Mouse (Mus musculus): ENCODE measurements around the gene Nudt21. TPM values are rescaled to one million over a fixed set of nuclear protein-coding genes. Genes with fewer than 3 reads are reported as not detected.

Gene Nudt21
- polyA plus RNA-seq, 1 experiment from 2014 or later: 88.6 TPM

DNA sequence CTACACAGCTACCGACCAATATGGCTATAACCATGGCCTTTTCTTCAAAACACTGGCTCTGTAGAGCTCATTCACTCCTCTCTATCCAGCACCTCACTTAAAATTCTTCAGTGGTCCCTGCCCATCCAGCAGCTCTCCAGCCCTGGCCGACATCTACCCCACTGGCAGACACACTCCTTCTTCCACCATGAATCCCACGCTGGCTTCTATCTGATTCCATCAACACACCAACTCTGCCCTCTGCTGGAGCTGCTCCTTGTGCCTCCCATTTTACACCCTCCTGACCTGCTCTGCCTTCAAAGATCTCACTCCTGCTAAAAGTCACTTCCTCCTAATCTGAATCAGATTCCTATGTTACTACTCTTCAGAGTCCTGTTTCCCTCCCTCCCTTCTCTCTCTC is 53.0 kb downstream of the Nudt21 start:
- Histone ChIP-seq H3K9ac (no peak overlapping the region), H3K27me3 (no peaks in the 10 kb centered on the region), H3K9me3 (no peaks in the 10 kb centered on the region), H3K27ac (no peak overlapping the region), H3K4me3 (no peak overlapping the region), H3K4me1 (no peaks in the 10 kb centered on the region), H3K4me2 (no peak overlapping the region), H3K36me3 (peaks cover 85% of the 10 kb centered on the region)
- WGBS: 76% methylated on average over 3 of the region's 3 CpGs
- ATAC-seq (ENCODE audit: insufficient number of reproducible peaks, low FRiP score, low TSS enrichment, low read depth): no peak

DNA sequence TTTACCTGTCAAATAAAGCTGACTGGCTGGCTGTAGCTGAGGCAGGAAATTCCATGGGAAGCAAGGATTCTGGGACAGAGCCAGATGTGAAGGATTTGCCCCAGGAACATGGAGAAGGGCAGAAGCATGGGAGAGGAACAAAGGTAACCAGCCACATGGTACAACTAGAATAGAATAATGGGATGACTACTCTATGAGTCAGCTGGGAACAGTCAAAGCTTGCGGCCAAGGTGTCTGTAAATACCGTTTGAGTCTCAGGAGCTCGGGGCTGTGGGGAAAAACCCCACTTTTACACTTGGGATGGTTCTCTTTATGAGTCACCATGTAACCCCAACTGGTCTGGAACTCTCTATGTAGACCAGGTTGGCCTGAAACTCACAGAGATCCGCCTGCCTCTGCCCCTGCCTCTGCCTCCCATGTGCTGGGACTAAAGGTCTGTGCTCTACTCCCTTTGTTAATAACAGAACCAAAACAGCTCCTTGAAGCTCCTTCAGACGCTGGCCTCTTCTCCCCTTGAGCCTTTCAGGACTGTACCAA is 55.1 kb downstream of the Nudt21 start:
- Histone ChIP-seq H3K4me2 (no peak overlapping the region), H3K4me1 (no peaks in the 10 kb centered on the region), H3K27ac (no peak overlapping the region), H3K4me3 (no peak overlapping the region), H3K27me3 (no peaks in the 10 kb centered on the region), H3K36me3 (peaks cover 93% of the 10 kb centered on the region), H3K9me3 (no peaks in the 10 kb centered on the region), H3K9ac (no peak overlapping the region)
- WGBS: 81% methylated on average over 5 of the region's 5 CpGs
- no peak for ATAC-seq (ENCODE audit: insufficient number of reproducible peaks, low FRiP score, low TSS enrichment, low read depth)

DNA sequence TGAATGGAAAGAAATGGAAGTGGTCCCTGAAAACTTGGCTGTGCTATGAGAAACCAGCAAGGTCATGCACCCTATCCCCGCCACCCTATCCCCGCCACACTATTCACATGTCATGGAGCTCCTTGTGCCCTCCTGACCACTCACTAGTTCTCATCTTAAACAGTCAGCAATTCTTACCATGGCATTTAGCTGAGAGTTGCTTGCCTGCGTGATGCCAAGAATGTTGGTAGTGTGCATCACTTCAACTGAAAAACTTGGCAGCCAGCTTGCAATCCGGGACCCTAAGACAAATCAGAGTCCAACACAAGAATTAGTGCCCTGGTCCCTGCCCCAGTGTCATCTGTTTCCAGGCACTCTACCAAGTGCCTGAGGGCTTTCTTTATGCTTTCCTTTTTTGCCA is 56.7 kb downstream of the Nudt21 start:
- no peak for ATAC-seq (ENCODE audit: insufficient number of reproducible peaks, low FRiP score, low TSS enrichment, low read depth)
- no peak overlapping the region for H3K4me2 ChIP-seq
- H3K4me3 ChIP-seq: no peak overlapping the region
- no peaks in the 10 kb centered on the region for H3K27me3 ChIP-seq
- no peaks in the 10 kb centered on the region for H3K4me1 ChIP-seq
- H3K9ac ChIP-seq: no peak overlapping the region
- H3K27ac ChIP-seq: no peak overlapping the region
- H3K36me3 ChIP-seq: peaks cover 95% of the 10 kb centered on the region
- WGBS: 93% methylated on average over 4 of the region's 4 CpGs
- H3K9me3 ChIP-seq: no peaks in the 10 kb centered on the region

DNA sequence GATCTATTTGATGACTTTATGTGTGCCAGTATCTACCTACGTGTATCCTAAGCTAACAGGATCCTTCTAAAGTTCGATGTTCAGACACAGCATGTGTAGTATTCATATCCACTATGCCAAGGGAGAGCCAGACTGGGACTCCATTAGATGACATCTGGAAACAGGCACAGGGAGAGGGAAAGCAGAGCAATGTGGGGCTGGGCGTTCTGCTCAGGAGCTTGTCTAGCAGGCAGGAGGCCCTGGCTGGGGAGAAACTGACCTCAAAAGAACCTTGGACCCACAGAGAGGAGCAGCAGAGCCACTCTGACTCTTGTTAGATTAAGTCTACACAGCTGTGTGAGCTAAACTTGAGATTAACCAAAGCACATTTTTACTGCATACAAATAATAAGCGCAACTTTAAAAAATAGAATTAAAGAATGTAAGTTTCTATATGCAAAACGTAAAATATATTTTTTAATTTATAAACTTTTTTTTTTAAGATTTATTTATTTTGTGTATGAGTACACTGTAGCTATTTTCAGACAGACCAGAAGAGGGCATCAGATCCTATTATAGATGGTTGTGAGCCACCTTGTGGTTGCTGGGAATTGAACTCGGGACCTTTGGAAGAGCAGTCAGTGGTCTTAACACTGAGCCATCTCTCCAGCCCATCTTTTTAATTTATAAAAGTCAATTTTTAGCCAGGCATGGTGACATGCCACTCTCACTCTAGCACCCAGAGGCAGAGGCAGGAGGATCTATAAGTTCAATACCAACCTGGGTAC is 60.2 kb downstream of the Nudt21 start:
- WGBS: 90% methylated on average over 6 of the region's 6 CpGs
- H3K4me1 ChIP-seq: no peaks in the 10 kb centered on the region
- no peak overlapping the region for H3K4me2 ChIP-seq
- H3K4me3 ChIP-seq: no peak overlapping the region
- H3K36me3 ChIP-seq: peaks cover 93% of the 10 kb centered on the region
- no peak overlapping the region for H3K27ac ChIP-seq
- no peaks in the 10 kb centered on the region for H3K9me3 ChIP-seq
- no peak overlapping the region for H3K9ac ChIP-seq
- no peak for ATAC-seq (ENCODE audit: insufficient number of reproducible peaks, low FRiP score, low TSS enrichment, low read depth)
- no peaks in the 10 kb centered on the region for H3K27me3 ChIP-seq

- no peak overlapping the region for H3K9ac ChIP-seq
- no peak overlapping the region for H3K4me2 ChIP-seq
- no peak overlapping the region for H3K27ac ChIP-seq
- whole genome bisulfite sequencing: 93% methylated on average over 2 of the region's 2 CpGs
- H3K4me3 ChIP-seq: no peak overlapping the region
- H3K27me3 ChIP-seq: no peaks in the 10 kb centered on the region
- ATAC-seq (ENCODE audit: insufficient number of reproducible peaks, low FRiP score, low TSS enrichment, low read depth): no peak
- H3K9me3 ChIP-seq: no peaks in the 10 kb centered on the region
- no peaks in the 10 kb centered on the region for H3K4me1 ChIP-seq
- peaks cover 90% of the 10 kb centered on the region for H3K36me3 ChIP-seq
Observed at GRCm38 (mm10) chr8:93975358-93975757, 61.5 kb downstream of the Nudt21 start.

DNA sequence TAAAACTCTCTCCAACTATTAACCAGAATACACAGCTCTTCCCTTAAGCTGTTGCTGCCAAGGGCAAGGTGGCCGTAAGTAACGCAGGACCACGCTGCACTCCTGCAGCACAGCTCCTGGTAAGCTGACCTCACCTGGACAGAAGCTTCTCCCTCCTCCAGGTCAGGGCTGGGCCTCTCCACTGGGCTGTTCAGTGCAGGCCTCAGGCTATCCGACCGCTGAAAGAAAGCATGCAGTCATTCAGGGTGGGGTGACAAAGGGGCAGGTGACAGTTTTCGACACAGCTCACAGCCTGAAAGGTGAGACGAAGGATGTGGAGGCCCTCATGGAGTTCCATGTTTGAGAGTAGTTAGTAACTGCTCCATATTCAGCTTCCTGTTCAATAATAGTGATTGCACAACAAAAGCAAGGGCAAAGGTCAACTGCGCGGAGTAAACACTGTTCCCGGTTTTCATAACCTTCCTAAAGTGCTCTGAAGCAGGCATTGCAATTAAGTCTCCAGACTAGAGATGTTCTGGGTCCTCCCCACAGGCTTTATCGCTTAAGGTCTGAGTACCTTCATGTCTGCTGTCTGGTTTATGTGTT is 62.1 kb downstream of the Nudt21 start:
- Histone ChIP-seq H3K9ac (no peak overlapping the region), H3K36me3 (peaks cover 86% of the 10 kb centered on the region), H3K27ac (no peak overlapping the region), H3K4me2 (no peak overlapping the region), H3K9me3 (no peaks in the 10 kb centered on the region), H3K4me1 (no peaks in the 10 kb centered on the region), H3K4me3 (no peak overlapping the region), H3K27me3 (no peaks in the 10 kb centered on the region)
- whole genome bisulfite sequencing: 86% methylated on average over 11 of the region's 11 CpGs
- ATAC-seq (ENCODE audit: insufficient number of reproducible peaks, low FRiP score, low TSS enrichment, low read depth): no peak

- H3K27ac ChIP-seq: no peak overlapping the region
- ATAC-seq (ENCODE audit: insufficient number of reproducible peaks, low FRiP score, low TSS enrichment, low read depth): 0 out of 2 replicates have a peak, but pooled peaks have one; percentile 4
- no peak overlapping the region for H3K9ac ChIP-seq
- WGBS: 88% methylated on average over 13 of the region's 13 CpGs
- H3K4me3 ChIP-seq: no peak overlapping the region
- no peak overlapping the region for H3K4me2 ChIP-seq
- H3K27me3 ChIP-seq: no peaks in the 10 kb centered on the region
- H3K9me3 ChIP-seq: no peaks in the 10 kb centered on the region
- H3K4me1 ChIP-seq: no peaks in the 10 kb centered on the region
- H3K36me3 ChIP-seq: peaks cover 78% of the 10 kb centered on the region
Observed at GRCm38 (mm10) chr8:93973831-93974375, 62.9 kb downstream of the Nudt21 start.

DNA sequence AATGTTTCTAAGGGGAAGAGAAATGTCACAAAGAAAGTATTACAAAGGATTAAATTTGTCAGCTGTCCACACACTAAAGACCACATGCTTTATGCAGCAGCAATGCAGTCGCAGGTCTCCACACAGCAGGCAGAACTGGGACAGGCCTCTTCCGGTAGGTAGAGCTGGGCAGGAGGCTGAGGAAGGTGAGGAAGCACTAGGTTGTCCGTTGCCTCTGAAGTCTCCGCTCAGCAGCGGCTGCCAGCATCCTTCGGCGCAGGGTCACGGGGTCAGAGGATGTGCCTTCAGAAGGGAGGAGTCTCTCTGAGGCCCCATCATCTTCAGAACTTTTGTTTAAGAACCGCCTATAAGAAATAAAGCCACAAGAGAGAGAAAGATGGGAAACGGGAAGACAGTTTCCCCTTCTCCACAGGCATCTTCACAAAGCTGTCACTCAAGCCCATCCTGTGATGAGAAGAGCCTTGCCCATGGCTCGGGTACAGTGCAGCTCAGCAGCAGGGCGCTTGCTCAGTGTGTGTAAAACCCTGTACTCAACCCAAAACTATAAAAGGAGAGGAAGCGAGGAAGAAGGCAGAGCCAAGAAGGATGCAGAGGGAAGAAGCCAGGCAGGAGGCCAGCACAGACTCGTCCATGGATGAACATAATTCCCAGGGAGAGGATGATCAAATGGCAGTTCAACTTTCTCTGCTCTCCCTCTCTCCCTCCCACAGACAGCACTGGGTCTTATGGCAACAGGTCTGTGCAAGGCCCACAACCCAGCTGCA is 63.7 kb downstream of the Nudt21 start:
- Histone ChIP-seq H3K4me2 (no peak overlapping the region), H3K9ac (no peak overlapping the region), H3K27me3 (no peaks in the 10 kb centered on the region), H3K4me3 (no peak overlapping the region), H3K27ac (no peak overlapping the region), H3K36me3 (peaks cover 71% of the 10 kb centered on the region), H3K9me3 (no peaks in the 10 kb centered on the region), H3K4me1 (no peaks in the 10 kb centered on the region)
- peak; percentile 53; the same call in 1 of the 2 replicates for ATAC-seq (ENCODE audit: insufficient number of reproducible peaks, low FRiP score, low TSS enrichment, low read depth)
- 78% methylated on average over 14 of the region's 14 CpGs for WGBS

GRCm38 (mm10) chr8:93972211-93972610 is 64.6 kb downstream of the Nudt21 start:
- H3K9ac ChIP-seq: no peak overlapping the region
- H3K4me1 ChIP-seq: no peaks in the 10 kb centered on the region
- no peaks in the 10 kb centered on the region for H3K27me3 ChIP-seq
- peaks cover 63% of the 10 kb centered on the region for H3K36me3 ChIP-seq
- H3K27ac ChIP-seq: no peak overlapping the region
- no peaks in the 10 kb centered on the region for H3K9me3 ChIP-seq
- 71% methylated on average over 5 of the region's 5 CpGs for WGBS
- ATAC-seq (ENCODE audit: insufficient number of reproducible peaks, low FRiP score, low TSS enrichment, low read depth): no peak
- H3K4me3 ChIP-seq: no peak overlapping the region
- H3K4me2 ChIP-seq: no peak overlapping the region

DNA sequence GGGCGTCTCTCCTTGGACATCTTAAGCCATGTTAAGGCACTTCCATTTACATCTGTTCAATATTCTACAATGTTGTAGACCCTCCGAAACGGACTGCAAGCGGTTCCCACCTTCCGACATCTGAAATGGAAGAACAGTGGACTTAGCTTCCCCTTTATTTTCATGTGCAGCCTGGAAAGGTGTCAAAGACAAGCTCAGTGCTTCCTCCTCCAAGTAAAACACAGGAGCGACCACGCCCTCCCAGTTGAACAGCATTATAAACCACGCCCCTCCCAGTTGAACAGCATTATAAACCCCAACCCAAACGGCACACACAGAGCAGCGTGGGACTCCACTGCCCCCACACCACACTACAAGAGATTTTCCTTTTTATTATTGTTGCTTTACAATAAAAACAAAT is 65.4 kb downstream of the Nudt21 start:
- Histone ChIP-seq H3K4me2 (no peak overlapping the region), H3K9me3 (no peaks in the 10 kb centered on the region), H3K4me1 (no peaks in the 10 kb centered on the region), H3K36me3 (peaks cover 57% of the 10 kb centered on the region), H3K27ac (no peak overlapping the region), H3K9ac (no peak overlapping the region), H3K4me3 (no peak overlapping the region), H3K27me3 (no peaks in the 10 kb centered on the region)
- no peak for ATAC-seq (ENCODE audit: insufficient number of reproducible peaks, low FRiP score, low TSS enrichment, low read depth)
- WGBS: 84% methylated on average over 10 of the region's 10 CpGs

GRCm38 (mm10) chr8:93969626-93970340 is 67.0 kb downstream of the Nudt21 start:
- no peaks in the 10 kb centered on the region for H3K27me3 ChIP-seq
- H3K4me3 ChIP-seq: no peak overlapping the region
- H3K9ac ChIP-seq: no peak overlapping the region
- WGBS: 55% methylated on average over 7 of the region's 7 CpGs
- H3K9me3 ChIP-seq: no peaks in the 10 kb centered on the region
- H3K27ac ChIP-seq: no peak overlapping the region
- ATAC-seq (ENCODE audit: insufficient number of reproducible peaks, low FRiP score, low TSS enrichment, low read depth): no peak
- H3K4me2 ChIP-seq: no peak overlapping the region
- no peaks in the 10 kb centered on the region for H3K4me1 ChIP-seq
- peaks cover 41% of the 10 kb centered on the region for H3K36me3 ChIP-seq

Measured in limb, embryonic 15.5 days (tissue).